Mouse (Mus musculus): ENCODE measurements around the gene Gsg1l2. TPM values are rescaled to one million over a fixed set of nuclear protein-coding genes. Genes with fewer than 3 reads are reported as not detected.

The Gsg1l2 gene
- polyA plus RNA-seq (2014; fragmentation: Illumina TruSeq; extraction: RNeasy Lipid Tissue Mini Kit (QIAGEN cat#74804); ENCODE audit: low read depth, low replicate concordance): not detected

GRCm38 (mm10) chr11:67774379-67774778 lies at the start of gene Gsg1l2:
Gsg1l2 (plus strand) TSS chr11:67774608.

DNA sequence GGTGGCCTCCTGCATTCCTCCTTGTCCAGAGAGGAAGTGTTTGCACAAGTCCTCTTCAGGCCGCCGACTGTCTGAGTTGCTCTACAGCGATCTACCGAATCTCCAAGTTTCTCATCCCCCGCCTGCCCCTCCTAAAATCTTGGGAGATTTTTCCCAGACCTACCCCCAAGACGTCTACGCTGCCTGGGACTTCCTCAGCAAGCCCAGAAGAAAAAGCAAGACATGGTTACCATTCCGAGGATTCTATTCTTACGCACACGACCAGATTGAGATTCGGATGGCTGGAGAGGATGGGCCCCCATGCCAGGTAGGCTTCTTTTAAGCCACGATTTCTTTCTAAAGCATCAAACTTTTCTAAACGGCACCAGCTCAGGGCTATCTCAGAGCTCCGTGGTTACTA lies 3.4 kb upstream of the Gsg1l2 start, which contains the start of gene Glp2r:
Gene Glp2r (minus strand): TSS at position 101 of the 400 bp plus-strand sequence.

DNA sequence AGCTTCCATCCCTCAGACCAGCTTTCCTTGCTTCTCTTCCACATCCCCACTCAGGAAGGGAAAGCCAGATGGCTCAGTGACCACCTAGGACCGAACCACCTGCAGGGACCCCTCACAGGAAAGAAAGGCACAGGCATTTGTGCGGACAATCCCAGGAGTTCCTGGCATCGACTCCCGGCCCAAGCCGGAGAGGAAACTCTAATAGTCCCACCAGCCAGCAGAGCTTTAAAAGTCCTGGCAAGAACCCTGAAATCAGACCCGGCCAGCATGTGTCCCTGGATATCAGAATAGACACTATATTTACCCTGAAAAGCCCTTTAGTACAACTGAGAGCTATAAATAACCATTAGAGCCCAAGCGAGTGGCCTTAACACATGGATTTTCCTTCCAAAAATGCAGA lies 23.5 kb downstream of the Gsg1l2 start, which contains the start of gene Dhrs7c:
Gene Dhrs7c (plus strand): TSS at position 257 of the 400 bp plus-strand sequence.

Other genes with a start within 250 kb of the Gsg1l2 start
- gene Rcvrn, start 79.3 kb upstream of the Gsg1l2 start, polyA plus RNA-seq (2014; fragmentation: Illumina TruSeq; extraction: RNeasy Lipid Tissue Mini Kit (QIAGEN cat#74804); ENCODE audit: low read depth, low replicate concordance): not detected
- gene Glp2r, start 3.5 kb upstream of the Gsg1l2 start, polyA plus RNA-seq (2014; fragmentation: Illumina TruSeq; extraction: RNeasy Lipid Tissue Mini Kit (QIAGEN cat#74804); ENCODE audit: low read depth, low replicate concordance): 0.35 TPM
- not detected for gene Dhrs7c, start 23.6 kb downstream of the Gsg1l2 start, polyA plus RNA-seq (2014; fragmentation: Illumina TruSeq; extraction: RNeasy Lipid Tissue Mini Kit (QIAGEN cat#74804); ENCODE audit: low read depth, low replicate concordance)
- 0.23 TPM for gene Usp43, start 147.5 kb downstream of the Gsg1l2 start, polyA plus RNA-seq (2014; fragmentation: Illumina TruSeq; extraction: RNeasy Lipid Tissue Mini Kit (QIAGEN cat#74804); ENCODE audit: low read depth, low replicate concordance)
- not detected for gene Cfap52, start 191.0 kb downstream of the Gsg1l2 start, polyA plus RNA-seq (2014; fragmentation: Illumina TruSeq; extraction: RNeasy Lipid Tissue Mini Kit (QIAGEN cat#74804); ENCODE audit: low read depth, low replicate concordance)
- 28.4 TPM for gene Stx8, start 191.6 kb downstream of the Gsg1l2 start, polyA plus RNA-seq (2014; fragmentation: Illumina TruSeq; extraction: RNeasy Lipid Tissue Mini Kit (QIAGEN cat#74804); ENCODE audit: low read depth, low replicate concordance)

All from adrenal gland, adult 10 weeks (tissue).